Mouse (Mus musculus) lung, postnatal 0 days (tissue): ENCODE results near the gene Fbxo9.

ENCODE experiments used
- CTCF ChIP-seq: IDR thresholded peaks from 2 replicates; pipeline ENCODE4 v1.5.1; 2016; ENCODE audit warnings: antibody characterized with exemption, mild to moderate bottlenecking
- EP300 ChIP-seq: IDR thresholded peaks from 2 replicates; pipeline ENCODE4 v1.6.1; 2016; ENCODE audit warnings: antibody characterized with exemption, mild to moderate bottlenecking, control low read depth

DNA sequence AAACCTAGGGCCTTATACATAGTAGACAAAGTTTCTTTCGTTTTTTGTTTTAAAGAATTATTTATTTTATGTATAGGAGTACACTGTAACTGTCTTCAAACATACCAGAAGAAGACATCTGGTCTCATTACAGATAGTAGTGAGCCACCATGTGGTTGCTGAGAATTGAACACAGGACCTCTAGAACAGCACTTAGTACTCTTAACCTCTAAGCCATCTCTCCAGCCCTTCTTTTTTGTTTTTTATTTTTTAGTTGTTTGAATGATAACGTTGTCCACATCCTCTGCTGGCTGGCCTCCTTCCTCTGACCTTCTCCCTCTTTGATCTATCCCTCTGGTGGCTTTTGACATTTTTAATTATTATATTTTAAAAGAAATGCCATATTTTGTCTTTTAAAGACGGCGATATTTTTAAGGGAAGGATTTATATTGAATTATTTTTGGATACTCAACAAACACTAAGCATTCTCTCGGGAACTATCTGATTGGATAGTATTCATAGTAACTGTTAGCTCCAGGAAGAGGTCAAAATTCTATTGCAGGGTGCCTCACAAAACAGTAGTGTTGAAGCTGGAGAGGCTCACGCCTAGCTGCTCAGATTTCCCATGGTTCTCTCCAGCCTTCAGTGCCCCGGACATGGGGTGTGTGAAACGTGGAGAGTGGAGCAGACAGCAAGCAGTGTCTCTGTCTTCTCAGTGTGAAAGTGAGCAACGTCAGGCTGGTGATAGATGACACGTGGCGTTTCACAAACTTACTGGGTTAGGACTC lies 45.5 kb upstream of the Fbxo9 start:
- TF ChIP-seq CTCF (0 out of 2 replicates have a peak, but pooled peaks have one; percentile 20), EP300 (no peak)
